Mouse (Mus musculus): ENCODE results near the gene Stam2.

Stam2 gene

DNA sequence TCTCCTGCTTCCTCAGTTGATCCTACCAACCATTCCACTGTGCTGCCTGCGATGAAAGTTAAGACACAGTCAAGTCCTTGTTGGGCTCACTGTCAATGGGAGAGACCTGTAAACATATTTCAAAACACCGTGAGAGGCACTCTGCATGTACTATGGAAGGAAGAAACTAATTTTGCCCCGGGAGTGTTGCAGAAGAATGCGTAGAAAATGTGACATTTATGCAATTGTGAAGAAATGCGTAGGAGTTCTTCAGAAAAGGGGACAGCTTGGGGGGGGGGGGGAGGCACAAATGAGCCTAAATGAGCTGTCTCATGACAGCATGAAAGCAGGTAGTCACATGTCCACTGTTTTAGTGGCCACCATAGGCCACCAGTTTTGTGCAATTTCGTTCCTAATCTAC lies 90.5 kb downstream of the Stam2 start:
- no peak for DNase-seq (ENCODE audit: low spot score)

DNA sequence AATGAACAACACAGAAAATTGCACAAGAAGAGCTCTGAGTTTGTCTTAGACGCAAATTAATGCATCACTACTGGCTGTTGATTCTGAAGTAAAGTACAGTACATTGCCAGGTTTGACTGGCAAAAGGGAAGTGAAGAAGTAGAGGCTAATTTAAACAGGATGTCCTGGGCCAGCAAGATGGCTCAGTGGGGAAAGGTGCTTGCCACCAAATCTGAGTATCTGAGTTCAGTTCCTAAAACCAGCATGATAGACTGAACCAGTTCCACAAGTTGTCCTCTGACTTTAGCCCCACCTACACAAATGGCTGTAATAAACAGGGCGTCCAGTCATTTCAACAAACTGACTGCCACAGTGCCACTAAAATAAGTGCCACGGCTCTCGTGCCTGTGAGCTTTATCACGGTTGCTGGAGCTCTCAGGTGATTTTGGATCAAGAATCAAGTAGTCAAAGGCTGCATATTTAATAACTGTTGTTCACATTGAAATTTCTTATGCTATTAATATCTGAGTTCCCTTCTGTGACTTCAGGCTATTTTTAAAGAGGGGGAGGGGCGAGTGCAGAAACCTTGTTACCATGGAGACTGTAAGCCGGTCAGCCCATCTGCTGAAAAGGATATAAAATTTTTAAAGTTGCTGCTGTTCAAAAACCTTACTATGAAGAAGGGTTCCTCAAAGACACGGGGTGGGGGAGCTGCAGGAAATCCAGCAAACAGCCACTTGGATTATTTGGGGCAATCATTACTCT lies 94.7 kb downstream of the Stam2 start:
- no peak for DNase-seq (ENCODE audit: low spot score)

DNA sequence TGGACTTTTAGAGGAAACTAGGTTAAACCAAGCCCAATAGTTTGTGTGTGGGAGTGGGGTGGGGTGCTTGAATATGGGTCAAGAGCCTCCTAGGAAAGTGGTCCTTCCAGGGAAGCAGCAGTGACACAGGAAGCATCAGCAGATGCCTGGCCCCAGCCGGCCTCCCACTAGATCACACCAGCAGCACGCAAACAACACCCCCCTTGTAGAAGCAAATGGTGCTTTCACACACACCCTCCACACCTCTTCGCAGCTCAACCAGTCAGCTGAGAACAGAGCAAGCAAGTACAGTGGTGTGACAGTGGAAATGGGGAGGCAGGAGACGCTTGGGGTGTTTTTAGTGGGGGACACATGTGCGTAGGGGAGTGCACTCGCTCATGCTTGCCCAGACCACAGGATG lies 98.4 kb downstream of the Stam2 start:
- DNase-seq (ENCODE audit: low spot score), result no peak
